Mouse (Mus musculus) layer of hippocampus, adult 8-10 months (tissue): ENCODE measurements around the gene Slc11a2. TPM values are rescaled to one million over a fixed set of nuclear protein-coding genes. Genes with fewer than 3 reads are reported as not detected.
A peak's percentile ranks its signal among the peaks of the same experiment; 100 is the strongest.

Source experiments
- DNase-seq, 2 experiments: peaks; one replicate each; pipeline ENCODE4 v3.0.0; 2022; ENCODE audit warnings: low spot score in 2 of 2
- total RNA-seq, 4 experiments: library from RNA; stranded (reverse); gene quantifications; 2 replicates each; pipeline ENCODE4 v1.2.4; 2022

Gene Slc11a2
- 10 to 100 TPM; 54.1 to 68.5 (median 60.4) TPM for total RNA-seq

DNA sequence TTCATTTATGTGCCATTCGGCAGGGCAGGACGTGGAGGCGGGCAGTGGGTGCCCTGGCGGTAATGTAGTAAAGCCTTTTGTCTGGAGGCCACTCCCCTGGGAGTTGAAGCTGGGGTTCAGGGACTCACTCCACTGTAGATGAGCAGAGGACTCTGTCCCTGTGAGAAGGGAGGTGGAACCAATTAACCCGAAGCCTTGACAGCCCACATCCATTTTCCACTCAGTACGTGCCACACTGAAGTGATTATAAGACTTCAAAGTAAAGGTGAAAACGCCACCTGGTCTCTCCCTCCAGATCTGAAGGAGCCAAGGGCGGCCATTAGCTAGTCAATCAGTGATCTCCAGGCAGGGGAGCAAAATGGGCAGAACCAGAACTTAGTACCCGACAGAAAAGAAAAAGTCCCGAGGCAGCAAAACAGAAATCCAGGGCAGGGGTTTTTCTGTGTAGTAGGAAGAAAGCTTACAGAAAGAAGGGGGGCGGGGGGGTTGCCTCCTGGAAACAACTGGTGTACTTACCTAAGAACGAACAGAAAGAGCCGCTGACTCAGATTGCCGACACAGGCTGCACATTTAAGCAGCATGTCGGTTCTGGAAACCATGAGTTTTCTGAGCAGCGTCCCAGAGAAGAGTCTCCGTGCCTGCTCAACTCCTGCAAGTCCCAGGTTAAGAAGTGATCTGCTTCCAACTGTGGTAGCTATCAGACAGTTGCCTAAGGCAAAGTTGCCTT, at the start of gene Slc11a2:
Slc11a2 (minus strand) TSS at position 677 of the 727 bp plus-strand sequence.
- DNase-seq: no peak

DNA sequence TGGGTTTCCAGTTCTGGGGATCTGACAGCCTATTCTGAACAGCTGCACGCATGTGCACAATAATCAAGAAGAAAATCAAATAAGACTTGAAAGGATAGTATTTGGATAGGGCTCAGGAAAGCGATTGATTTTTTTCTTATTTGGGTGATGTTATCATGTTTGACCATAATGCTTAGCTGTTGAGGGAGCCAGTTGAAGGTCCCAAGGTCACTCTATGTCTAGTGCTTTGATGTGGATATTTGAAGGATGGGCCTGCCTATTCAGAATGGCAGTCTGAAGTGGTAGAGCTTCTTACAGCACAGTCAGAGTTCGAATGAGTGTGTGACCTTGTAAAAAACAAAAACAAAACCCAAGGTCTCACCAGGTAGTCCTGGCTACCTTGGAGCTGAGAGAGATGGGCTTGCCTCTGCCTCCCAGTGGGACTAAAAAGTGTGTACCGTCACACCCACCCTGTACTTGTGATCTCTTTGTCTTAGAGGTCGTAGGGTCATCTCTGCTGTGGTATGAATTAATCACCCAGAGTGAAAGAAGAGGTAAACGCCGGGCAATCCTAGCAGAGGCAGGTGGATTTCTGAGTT, 49.1 kb upstream of the Slc11a2 start:
- no peak for DNase-seq

- DNase-seq: no peak
These were observed 45.2 kb upstream of the Slc11a2 start for GRCm38 (mm10) chr15:100470037-100470436.

- no peak for DNase-seq
These were observed 44.3 kb upstream of the Slc11a2 start for GRCm38 (mm10) chr15:100469189-100469545.

GRCm38 (mm10) chr15:100468295-100469188, 43.7 kb upstream of the Slc11a2 start, which contains the start of gene Letmd1:
Letmd1 (plus strand) TSS chr15:100469023.
- peak; percentile 82 to 87 for DNase-seq

GRCm38 (mm10) chr15:100467738-100468137, 42.9 kb upstream of the Slc11a2 start:
- no peak for DNase-seq

- DNase-seq: no peak
These were observed 40.6 kb upstream of the Slc11a2 start for GRCm38 (mm10) chr15:100465432-100465831.

DNA sequence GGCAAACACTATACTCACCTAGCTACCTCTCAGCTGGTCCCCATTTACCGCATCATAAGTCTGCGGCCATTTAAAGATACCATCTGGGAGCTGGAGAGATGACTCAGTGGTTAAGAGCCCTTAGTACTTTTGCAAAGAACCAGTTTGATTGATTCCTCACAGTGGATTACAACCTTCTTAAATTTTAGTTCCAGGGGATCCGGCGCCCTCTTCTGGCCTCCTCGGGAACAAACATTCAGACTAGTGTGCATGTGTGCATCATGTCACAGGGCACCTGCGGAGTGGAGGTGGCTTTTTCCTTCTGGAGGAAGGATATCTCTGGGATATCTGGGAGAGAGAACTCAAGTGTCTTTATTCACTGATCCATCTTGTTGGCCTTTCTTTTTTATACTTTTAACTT, 38.8 kb upstream of the Slc11a2 start:
- peak; percentile 57 to 78 for DNase-seq

GRCm38 (mm10) chr15:100462086-100462485, 37.2 kb upstream of the Slc11a2 start:
- DNase-seq: no peak

- DNase-seq: no peak
These were observed 36.8 kb upstream of the Slc11a2 start for GRCm38 (mm10) chr15:100461646-100462045.

DNA sequence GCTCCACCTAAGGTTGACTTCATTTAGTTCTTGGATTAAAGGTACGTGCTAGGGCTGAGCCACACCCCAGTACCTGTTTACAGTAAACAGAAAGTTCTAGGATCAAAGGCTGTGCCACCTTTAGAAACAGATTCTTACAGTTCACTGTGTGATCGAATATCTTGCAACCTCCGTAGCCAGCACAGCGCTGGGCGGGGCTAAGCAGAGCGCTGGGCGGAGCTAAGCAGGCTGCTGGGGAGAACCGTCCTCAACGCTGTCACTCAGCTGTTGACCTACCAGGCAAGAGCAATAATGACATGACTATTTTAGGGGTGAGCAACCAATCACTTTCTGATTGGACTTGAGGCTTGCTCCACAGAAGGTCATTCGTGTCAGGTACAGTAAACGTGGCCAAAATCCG, 36.1 kb upstream of the Slc11a2 start:
- no peak for DNase-seq

- no peak for DNase-seq
These were observed 33.2 kb upstream of the Slc11a2 start for GRCm38 (mm10) chr15:100458055-100458454.

GRCm38 (mm10) chr15:100457340-100457739, 32.5 kb upstream of the Slc11a2 start:
- DNase-seq: peak in 1 of 2 experiments; percentile 66

GRCm38 (mm10) chr15:100456356-100456991, 31.6 kb upstream of the Slc11a2 start:
- DNase-seq: no peak

- no peak for DNase-seq
These were observed 27.6 kb upstream of the Slc11a2 start for GRCm38 (mm10) chr15:100452486-100452885.

GRCm38 (mm10) chr15:100451245-100451644, 26.4 kb upstream of the Slc11a2 start:
- DNase-seq: peak in 1 of 2 experiments; percentile 52

DNA sequence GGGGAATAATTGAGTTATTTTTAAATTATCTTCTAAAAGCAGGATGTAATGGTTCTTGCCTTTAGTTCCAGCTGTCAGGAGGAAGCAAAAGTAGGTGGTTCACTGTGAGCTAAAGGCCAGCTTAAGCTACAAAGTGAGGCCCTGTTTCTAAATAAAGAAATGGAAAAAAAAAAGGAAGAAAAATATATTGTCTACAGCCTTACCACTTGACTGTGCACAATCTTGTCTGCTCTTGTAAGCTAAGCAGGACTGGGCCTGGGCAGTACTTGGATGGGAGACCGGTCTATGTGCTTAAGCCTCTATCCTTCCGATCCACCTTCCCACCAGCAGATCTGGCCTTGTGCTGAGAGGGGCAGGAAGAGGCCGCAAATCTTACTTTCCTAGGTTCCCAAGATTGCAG, 24.6 kb upstream of the Slc11a2 start:
- DNase-seq: no peak

- DNase-seq: no peak
These were observed 23.7 kb upstream of the Slc11a2 start for GRCm38 (mm10) chr15:100448572-100448971.

DNA sequence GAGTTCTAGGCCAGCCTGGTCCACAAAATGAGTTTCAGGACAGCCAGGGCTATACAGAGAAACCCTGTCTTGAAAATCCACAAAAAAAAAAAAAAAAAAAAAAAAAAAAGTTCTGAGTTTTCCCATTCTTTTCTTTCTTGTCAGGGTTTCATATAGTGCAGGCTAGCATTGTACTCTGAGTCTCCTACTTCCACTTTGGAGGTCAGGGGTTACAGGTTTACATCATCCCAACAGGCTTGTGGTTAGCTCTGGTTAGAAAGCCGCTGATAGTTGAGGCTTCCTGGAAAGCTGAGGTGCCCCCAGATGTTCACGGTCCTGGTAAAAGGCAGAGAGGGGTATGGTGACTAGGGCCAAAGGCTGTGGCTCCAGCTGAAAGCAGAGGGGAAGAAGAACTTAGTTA, 22.0 kb upstream of the Slc11a2 start:
- DNase-seq: no peak

- peak; percentile 78 to 84 for DNase-seq
These were observed 18.5 kb upstream of the Slc11a2 start for GRCm38 (mm10) chr15:100443126-100443922.

DNA sequence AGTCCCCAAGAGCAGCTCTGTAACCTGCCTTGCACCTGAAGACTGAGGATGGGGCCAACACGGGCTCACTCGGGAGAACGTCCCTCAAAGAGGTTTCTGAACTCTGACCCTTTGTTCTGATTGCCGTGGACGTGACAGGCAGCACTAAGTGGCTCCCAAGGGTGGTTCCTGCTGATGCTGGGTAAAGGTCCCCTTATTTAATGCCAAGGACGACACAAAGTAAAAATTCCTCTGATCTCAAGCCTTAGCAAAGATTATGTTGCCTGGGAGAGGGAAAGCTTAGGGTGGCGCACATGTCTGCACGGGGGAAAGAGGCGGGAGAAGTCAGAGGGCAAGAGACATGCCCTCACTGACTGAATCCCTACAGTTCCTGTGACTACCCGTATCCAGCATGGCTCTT, 11.6 kb upstream of the Slc11a2 start:
- no peak for DNase-seq
